Mouse (Mus musculus): ENCODE results near the gene Snx29. TPM values are rescaled to one million over a fixed set of nuclear protein-coding genes. Genes with fewer than 3 reads are reported as not detected.

Snx29 gene
- polyA plus RNA-seq, 1 experiment from 2014 or later, result 6.9 TPM

- Histone ChIP-seq H3K4me2 (ENCODE audit: low read length) (no peak overlapping the region), H3K4me1 (replicated peaks; ENCODE audit: insufficient read depth, low read length) (no peaks in the 10 kb centered on the region), H3K36me3 (ENCODE audit: insufficient read depth, low read length) (no peaks in the 10 kb centered on the region), H3K27me3 (ENCODE audit: insufficient read depth, low read length) (no peaks in the 10 kb centered on the region), H3K9me3 (replicated peaks; ENCODE audit: low read length) (no peaks in the 10 kb centered on the region), H3K27ac (no peak overlapping the region), H3K9ac (ENCODE audit: low read depth, low read length) (no peak overlapping the region), H3K4me3 (replicated peaks; ENCODE audit: low read depth, low read length) (no peak overlapping the region)
- WGBS, result 62% methylated on average over 2 of the region's 2 CpGs
- DNase-seq (ENCODE audit: low spot score) (no peak), ATAC-seq (replicated peaks; ENCODE audit: low FRiP score, low read depth) (no peak)
- TF ChIP-seq CTCF (IDR thresholded peaks at IDR 0.05; ENCODE audit: low read depth), result no peak
Observed at GRCm38 (mm10) chr16:11708097-11708496, 385.4 kb downstream of the Snx29 start.

- Histone ChIP-seq H3K4me2 (ENCODE audit: low read length) (no peak overlapping the region), H3K27me3 (ENCODE audit: insufficient read depth, low read length) (no peaks in the 10 kb centered on the region), H3K4me3 (replicated peaks; ENCODE audit: low read depth, low read length) (no peak overlapping the region), H3K9me3 (replicated peaks; ENCODE audit: low read length) (no peaks in the 10 kb centered on the region), H3K4me1 (replicated peaks; ENCODE audit: insufficient read depth, low read length) (no peaks in the 10 kb centered on the region), H3K27ac (no peak overlapping the region), H3K9ac (ENCODE audit: low read depth, low read length) (no peak overlapping the region), H3K36me3 (ENCODE audit: insufficient read depth, low read length) (no peaks in the 10 kb centered on the region)
- DNase-seq (ENCODE audit: low spot score) (no peak), ATAC-seq (replicated peaks; ENCODE audit: low FRiP score, low read depth) (no peak)
- no peak for TF ChIP-seq CTCF (IDR thresholded peaks at IDR 0.05; ENCODE audit: low read depth)
- 69% methylated on average over 4 of the region's 4 CpGs for WGBS
Observed at GRCm38 (mm10) chr16:11709382-11709781, 386.7 kb downstream of the Snx29 start.

GRCm38 (mm10) chr16:11709999-11710667 lies 387.4 kb downstream of the Snx29 start:
- Histone ChIP-seq H3K36me3 (ENCODE audit: insufficient read depth, low read length) (no peaks in the 10 kb centered on the region), H3K4me2 (ENCODE audit: low read length) (no peak overlapping the region), H3K9ac (ENCODE audit: low read depth, low read length) (no peak overlapping the region), H3K9me3 (replicated peaks; ENCODE audit: low read length) (no peaks in the 10 kb centered on the region), H3K4me3 (replicated peaks; ENCODE audit: low read depth, low read length) (no peak overlapping the region), H3K4me1 (replicated peaks; ENCODE audit: insufficient read depth, low read length) (no peaks in the 10 kb centered on the region), H3K27ac (no peak overlapping the region), H3K27me3 (ENCODE audit: insufficient read depth, low read length) (no peaks in the 10 kb centered on the region)
- DNase-seq (ENCODE audit: low spot score), result no peak
- WGBS, result 62% methylated on average over 5 of the region's 5 CpGs
- TF ChIP-seq CTCF (IDR thresholded peaks at IDR 0.05; ENCODE audit: low read depth), result no peak
- ATAC-seq (replicated peaks; ENCODE audit: low FRiP score, low read depth), result no peak

- no peaks in the 10 kb centered on the region for H3K4me1 ChIP-seq (replicated peaks; ENCODE audit: insufficient read depth, low read length)
- no peak for TF ChIP-seq CTCF (IDR thresholded peaks at IDR 0.05; ENCODE audit: low read depth)
- H3K27ac ChIP-seq, result no peak overlapping the region
- 0 out of 2 replicates have a peak, but pooled peaks cover 3% of the 10 kb centered on the region for H3K36me3 ChIP-seq (ENCODE audit: insufficient read depth, low read length)
- H3K27me3 ChIP-seq (ENCODE audit: insufficient read depth, low read length), result no peaks in the 10 kb centered on the region
- H3K9ac ChIP-seq (ENCODE audit: low read depth, low read length), result no peak overlapping the region
- no peaks in the 10 kb centered on the region for H3K9me3 ChIP-seq (replicated peaks; ENCODE audit: low read length)
- H3K4me3 ChIP-seq (replicated peaks; ENCODE audit: low read depth, low read length), result no peak overlapping the region
- 52% methylated on average over 2 of the region's 2 CpGs for WGBS
- no peak overlapping the region for H3K4me2 ChIP-seq (ENCODE audit: low read length)
- ATAC-seq (replicated peaks; ENCODE audit: low FRiP score, low read depth) (peak; percentile 53; the same call in 1 of the 2 replicates), DNase-seq (ENCODE audit: low spot score) (peak; percentile 27)
Observed at GRCm38 (mm10) chr16:11713265-11713865, 390.7 kb downstream of the Snx29 start.

- DNase-seq (ENCODE audit: low spot score) (no peak), ATAC-seq (replicated peaks; ENCODE audit: low FRiP score, low read depth) (no peak)
- WGBS, result 88% methylated on average over 1 of the region's 1 CpGs
- no peak for TF ChIP-seq CTCF (IDR thresholded peaks at IDR 0.05; ENCODE audit: low read depth)
- no peaks in the 10 kb centered on the region for H3K9me3 ChIP-seq (replicated peaks; ENCODE audit: low read length)
- H3K4me2 ChIP-seq (ENCODE audit: low read length), result no peak overlapping the region
- H3K4me1 ChIP-seq (replicated peaks; ENCODE audit: insufficient read depth, low read length), result no peaks in the 10 kb centered on the region
- 0 out of 2 replicates have a peak, but pooled peaks cover 3% of the 10 kb centered on the region for H3K36me3 ChIP-seq (ENCODE audit: insufficient read depth, low read length)
- H3K27ac ChIP-seq, result no peak overlapping the region
- no peak overlapping the region for H3K9ac ChIP-seq (ENCODE audit: low read depth, low read length)
- H3K4me3 ChIP-seq (replicated peaks; ENCODE audit: low read depth, low read length), result no peak overlapping the region
- H3K27me3 ChIP-seq (ENCODE audit: insufficient read depth, low read length), result no peaks in the 10 kb centered on the region
Observed at GRCm38 (mm10) chr16:11716932-11717331, 394.2 kb downstream of the Snx29 start.

GRCm38 (mm10) chr16:11725901-11726300 lies 403.2 kb downstream of the Snx29 start:
- no peak overlapping the region for H3K27ac ChIP-seq
- no peak overlapping the region for H3K4me3 ChIP-seq (replicated peaks; ENCODE audit: low read depth, low read length)
- no peaks in the 10 kb centered on the region for H3K9me3 ChIP-seq (replicated peaks; ENCODE audit: low read length)
- H3K36me3 ChIP-seq (ENCODE audit: insufficient read depth, low read length), result no peaks in the 10 kb centered on the region
- H3K9ac ChIP-seq (ENCODE audit: low read depth, low read length), result no peak overlapping the region
- no peaks in the 10 kb centered on the region for H3K27me3 ChIP-seq (ENCODE audit: insufficient read depth, low read length)
- DNase-seq (ENCODE audit: low spot score) (no peak), ATAC-seq (replicated peaks; ENCODE audit: low FRiP score, low read depth) (no peak)
- 83% methylated on average over 2 of the region's 2 CpGs for WGBS
- no peak for TF ChIP-seq CTCF (IDR thresholded peaks at IDR 0.05; ENCODE audit: low read depth)
- no peaks in the 10 kb centered on the region for H3K4me1 ChIP-seq (replicated peaks; ENCODE audit: insufficient read depth, low read length)
- no peak overlapping the region for H3K4me2 ChIP-seq (ENCODE audit: low read length)

Data from kidney, postnatal 0 days (tissue).